Mouse (Mus musculus) skeletal muscle tissue, adult 2 months (tissue): ENCODE measurements around the gene Cpxm1.
A peak's percentile ranks its signal among the peaks of the same experiment; 100 is the strongest.
"Not testable (repeated sequence)": the region's sequence is repeated elsewhere in the genome, so short reads cannot be mapped to it uniquely, and the experiment has no call there.

Experiments used
- DNase-seq: peaks from one replicate; pipeline ENCODE4 v3.0.0-alpha.2; 2012; ENCODE audit warnings: low read depth, low spot score

Gene Cpxm1

GRCm38 (mm10) chr2:130401891-130402290, 4.5 kb upstream of the Cpxm1 start:
- DNase-seq = no peak

DNA sequence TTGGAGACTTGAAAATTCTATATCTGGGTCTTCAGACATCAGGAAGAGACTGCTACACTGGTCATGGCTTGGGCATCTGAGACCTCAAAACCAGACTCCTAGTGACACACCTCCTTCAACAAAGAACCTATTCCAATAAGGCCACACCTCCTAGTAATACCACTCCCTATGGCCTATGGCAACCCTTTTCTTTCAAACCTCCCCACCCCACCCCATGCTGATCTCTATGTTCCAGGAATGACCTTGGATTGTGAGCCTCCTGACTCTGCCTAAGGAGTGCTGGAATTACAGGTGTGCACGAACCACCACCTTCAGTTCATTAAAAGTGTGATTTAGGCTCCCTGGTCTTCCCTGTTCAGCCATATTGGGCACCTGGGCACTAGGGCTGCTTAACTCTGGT, 2.7 kb upstream of the Cpxm1 start:
- no peak for DNase-seq

GRCm38 (mm10) chr2:130398091-130398490, 717 bp upstream of the Cpxm1 start:
- DNase-seq = no peak

- DNase-seq = no peak
Measured at GRCm38 (mm10) chr2:130395696-130396095, 1.7 kb downstream of the Cpxm1 start.

DNA sequence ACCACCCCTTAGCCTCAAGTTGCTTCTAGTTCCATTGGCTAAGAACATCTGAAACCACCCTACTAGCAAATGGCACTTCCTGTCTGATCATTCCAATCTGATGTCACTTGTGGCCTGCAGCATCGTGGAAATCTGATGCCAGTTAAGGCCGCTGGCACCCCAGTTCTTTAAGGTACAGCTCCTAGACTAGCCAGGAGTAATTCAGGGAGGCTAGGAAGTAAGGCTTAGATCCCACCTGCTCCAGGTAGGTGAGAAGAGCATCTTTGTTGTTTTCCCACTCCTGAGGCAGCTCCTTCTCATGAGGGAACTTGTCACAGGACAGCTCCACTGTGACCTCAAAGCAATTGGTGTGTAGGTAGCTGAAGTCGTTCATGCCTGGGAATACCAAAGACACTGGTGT, 4.5 kb downstream of the Cpxm1 start:
- DNase-seq = no peak

GRCm38 (mm10) chr2:130390993-130391625, 6.3 kb downstream of the Cpxm1 start:
- DNase-seq = no peak

GRCm38 (mm10) chr2:130388796-130389195, 8.6 kb downstream of the Cpxm1 start:
- DNase-seq = no peak

- DNase-seq = no peak
Measured at GRCm38 (mm10) chr2:130386212-130386611, 11.2 kb downstream of the Cpxm1 start.

DNA sequence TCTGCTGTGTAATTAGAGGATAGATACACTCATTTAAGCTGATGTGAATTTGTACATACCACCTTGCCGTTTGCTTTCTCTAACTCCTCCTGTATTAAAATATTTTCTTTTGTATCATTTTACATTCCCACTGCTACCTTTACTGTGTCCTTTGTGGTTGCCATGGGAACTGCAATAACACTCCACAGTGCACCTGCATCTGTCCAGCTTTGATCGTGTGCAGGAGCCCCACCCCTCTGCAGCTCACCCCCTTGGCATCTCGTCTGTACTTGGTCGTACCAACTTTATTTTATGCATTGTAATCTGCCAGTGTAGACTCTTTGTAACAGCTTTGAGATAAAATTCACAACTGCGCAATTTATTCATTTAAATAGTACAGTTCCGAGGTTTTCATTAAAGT, 13.5 kb downstream of the Cpxm1 start:
- no peak for DNase-seq

DNA sequence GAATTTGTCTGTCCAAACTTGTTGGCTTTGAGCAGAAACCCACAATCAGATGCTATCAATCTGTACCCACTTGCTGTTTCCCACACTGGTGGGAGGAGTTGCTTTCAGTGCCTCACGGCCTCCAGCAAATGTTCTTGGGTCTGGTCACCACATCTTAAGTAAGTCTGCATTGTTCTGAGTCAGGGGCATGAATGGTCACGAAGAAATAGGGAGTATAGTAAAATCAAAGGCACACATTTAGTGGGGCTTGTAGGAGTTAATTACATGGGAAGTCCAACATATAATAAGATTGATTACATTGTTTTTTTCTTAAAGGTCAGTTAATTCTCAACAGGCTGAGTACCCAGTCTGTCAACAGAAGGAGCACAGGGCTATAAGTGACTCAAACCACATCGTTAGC, 14.2 kb downstream of the Cpxm1 start:
- DNase-seq = no peak

- no peak for DNase-seq
Measured at GRCm38 (mm10) chr2:130374951-130375350, 22.4 kb downstream of the Cpxm1 start.

- not testable (repeated sequence) for DNase-seq
Measured at GRCm38 (mm10) chr2:130373026-130373425, 24.3 kb downstream of the Cpxm1 start.

DNA sequence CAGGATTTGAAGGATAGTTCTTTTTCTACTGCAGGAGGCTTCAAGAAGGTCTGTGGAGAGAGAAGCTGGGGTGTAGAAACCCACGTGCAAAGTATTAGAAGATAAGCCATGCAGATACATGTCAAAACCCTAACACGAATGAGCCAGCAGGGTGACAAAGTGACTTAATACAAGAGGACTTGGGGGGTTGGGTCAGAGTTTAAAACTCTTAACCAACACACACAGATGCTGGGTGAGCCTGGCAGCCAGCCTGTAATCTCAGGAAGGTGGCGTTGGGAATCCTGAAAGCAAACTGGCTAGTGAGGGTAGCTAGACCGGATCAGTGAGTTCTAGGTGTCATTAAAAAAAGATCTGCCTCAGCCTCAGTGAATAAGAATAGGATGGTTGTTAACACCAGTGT, 30.0 kb downstream of the Cpxm1 start:
- no peak for DNase-seq

DNA sequence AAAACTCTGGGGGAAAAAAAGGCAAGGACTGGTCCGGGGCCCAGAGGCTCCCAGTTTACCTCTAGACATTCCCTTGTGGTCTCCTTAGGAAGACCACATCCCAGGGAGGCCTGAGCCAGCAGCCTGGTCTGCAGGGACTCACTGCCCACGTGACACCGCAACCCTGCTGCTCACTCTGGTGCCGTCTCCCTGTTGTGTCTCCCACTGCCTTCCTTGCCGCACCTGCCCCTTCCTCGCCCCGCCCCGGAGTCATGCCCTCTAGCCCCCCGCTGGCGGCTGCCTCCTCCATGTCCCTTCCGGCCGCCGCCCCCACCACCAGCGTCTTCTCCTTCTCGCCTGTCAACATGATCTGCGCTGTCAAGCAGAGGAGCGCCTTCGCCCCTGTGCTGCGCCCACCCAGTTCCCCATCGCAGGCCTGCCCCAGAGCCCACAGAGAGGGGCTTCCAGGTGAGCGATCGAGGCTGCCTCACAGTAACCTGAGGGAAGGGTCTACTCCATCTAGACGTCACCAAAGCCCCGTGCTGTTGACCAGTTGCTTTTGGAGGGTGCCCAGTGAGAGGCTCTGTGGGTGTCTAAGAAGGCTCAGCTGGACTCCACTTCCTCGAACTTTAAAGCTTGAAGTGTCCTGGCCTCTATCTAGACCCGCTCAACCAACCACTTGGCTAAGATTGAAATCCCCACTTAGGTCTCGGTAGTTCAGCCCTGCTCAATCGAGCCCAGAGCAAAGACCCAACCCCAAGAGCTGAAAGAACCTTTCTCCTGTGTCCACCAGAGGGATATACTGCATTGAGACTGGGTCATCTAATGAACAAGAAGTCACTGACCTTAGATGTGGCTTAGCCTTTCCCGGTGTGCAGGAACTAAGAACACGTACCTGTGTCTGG, 31.9 kb downstream of the Cpxm1 start:
- DNase-seq = no peak

GRCm38 (mm10) chr2:130362511-130363026, 34.8 kb downstream of the Cpxm1 start:
- no peak for DNase-seq

DNA sequence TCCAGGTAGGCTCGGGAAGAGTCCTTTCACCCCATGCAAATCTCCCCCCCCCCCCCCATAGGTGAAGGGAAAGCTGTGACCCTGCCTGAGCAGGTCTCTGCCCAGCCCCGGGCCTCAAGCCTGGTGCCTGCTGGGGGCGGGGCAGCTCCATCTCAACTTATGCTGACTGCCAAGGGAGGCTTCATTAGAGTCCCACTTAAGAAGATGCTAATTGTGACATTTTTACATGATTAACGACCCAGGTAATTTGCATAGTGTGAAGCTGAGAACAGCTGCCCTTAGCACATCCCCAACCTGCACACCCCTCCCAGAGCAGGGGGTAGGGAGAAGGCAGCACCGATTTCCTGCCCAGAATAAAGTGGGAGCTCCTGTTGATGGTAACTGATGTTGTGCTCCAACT, 38.5 kb downstream of the Cpxm1 start:
- no peak for DNase-seq

- no peak for DNase-seq
Measured at GRCm38 (mm10) chr2:130357551-130357950, 39.8 kb downstream of the Cpxm1 start.

GRCm38 (mm10) chr2:130353889-130354288, 43.5 kb downstream of the Cpxm1 start:
- DNase-seq = peak; percentile 17

GRCm38 (mm10) chr2:130353411-130353810, 44.0 kb downstream of the Cpxm1 start:
- no peak for DNase-seq

DNA sequence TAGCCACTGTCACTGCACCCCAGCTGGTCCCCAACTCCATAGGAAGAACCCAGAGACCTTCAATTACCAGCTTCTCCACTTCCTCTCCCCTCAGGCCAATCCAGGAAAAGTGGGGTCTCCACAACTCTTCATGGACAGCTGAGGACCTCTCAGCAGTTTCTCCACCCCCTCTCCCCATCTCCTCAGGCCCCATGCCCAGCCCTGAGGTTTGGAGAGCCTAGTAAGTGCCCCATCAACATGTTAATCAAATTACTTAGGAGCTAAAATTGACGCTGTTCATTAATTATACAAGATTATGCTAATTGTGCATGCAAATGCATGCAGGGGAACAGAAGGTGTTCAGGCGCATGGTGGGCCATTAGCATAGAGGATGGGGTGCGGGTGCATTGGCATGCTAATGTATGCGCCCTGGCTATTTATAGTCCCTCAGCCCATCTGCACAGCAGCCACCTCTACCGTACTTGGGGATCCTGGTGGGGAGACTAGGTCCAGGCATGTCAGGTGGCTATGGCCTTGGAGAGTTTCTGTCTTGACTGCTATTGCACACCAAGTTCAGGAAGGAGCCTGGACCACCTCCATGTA, 45.5 kb downstream of the Cpxm1 start:
- no peak for DNase-seq

DNA sequence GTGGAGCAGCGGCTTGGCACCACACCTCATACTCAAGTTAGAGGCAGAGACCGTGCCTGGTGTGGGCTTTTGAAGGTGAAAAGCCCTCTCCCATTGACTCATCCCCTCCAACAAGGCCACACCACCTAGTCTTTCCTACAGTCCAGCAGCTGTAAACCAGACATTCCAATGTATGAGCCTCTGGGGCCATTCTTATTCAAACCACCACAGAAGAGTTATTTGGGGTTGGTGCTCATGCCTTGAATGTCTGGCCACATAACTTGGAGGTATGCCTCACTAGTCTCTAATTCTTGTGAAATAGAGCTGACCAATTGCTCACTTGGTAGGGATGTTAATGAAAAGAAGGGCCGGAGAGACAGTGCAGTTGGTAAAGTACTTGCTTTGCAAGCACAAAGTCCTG, 47.0 kb downstream of the Cpxm1 start:
- no peak for DNase-seq

DNA sequence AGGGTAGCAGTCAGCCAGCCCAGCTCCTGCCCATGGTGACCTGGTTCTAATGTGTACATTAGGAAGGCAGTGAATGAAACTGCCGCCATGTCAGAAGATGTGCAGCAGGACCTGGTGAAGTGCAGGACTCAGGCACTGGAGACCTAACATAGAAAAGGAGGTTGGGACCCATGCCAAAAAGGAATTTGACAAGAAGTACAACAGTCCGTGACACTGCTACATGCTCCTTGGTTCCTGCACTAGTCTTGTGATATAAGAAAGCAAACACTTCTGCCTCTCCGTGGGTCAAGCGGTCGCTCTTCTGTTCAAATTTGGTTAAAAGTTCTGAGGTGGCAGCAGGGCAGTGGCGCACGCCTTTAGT, 56.2 kb downstream of the Cpxm1 start:
- no peak for DNase-seq
